Mouse (Mus musculus): ENCODE results near the gene Fkbp4.
A peak's percentile ranks its signal among the peaks of the same experiment; 100 is the strongest.

DNA sequence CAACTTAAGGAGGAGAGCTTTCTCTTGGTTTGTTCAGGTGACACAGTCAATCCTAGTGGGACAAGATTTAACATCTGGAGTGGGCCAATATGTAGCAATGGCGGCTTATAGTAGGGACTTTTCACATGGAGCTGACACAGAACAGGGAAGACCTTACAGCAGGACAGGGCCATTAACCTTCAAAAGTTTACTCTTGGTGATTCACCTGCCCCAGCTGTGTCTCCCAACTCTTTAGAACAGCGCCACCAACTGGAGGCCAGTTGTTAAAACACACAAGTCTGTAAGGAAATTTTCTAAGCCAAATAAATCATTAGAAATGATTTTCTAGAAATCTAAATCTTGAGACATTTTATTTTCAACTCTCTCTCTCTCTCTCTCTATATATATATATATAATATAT lies 28.8 kb upstream of the Fkbp4 start:
- TF ChIP-seq CTCF (IDR thresholded peaks at IDR 0.05) (peak; percentile 39), EP300 (IDR thresholded peaks at IDR 0.05) (no peak)

Measured in lung, postnatal 0 days (tissue).